Mouse (Mus musculus) erythroblast, adult 5-6 weeks (primary cell): ENCODE data around the gene Vps45. TPM values are rescaled to one million over a fixed set of nuclear protein-coding genes. Genes with fewer than 3 reads are reported as not detected.
A peak's percentile ranks its signal among the peaks of the same experiment; 100 is the strongest.

ENCODE experiments used
- ATAC-seq: replicated peaks from 2 replicates; pipeline ENCODE4 v1.8.0; 2016; ENCODE audit warnings: moderate number of reproducible peaks, mild to moderate bottlenecking, moderate TSS enrichment, inconsistent platforms; ENCODE audit not compliant: poor library complexity, low FRiP score, severe bottlenecking
- total RNA-seq, 2 experiments: library from RNA; stranded (forward) in 1 of 2; stranded (reverse) in 1 of 2; fragments of 150-400 nt in 1 of 2; fragments of 200-764, 138-1000 nt in 1 of 2; gene quantifications; 2 replicates each; pipeline versions ENCODE4 v1.2.3 to v1.2.4; 2015 to 2017; ENCODE audit warnings: low replicate concordance in 2 of 2

Gene Vps45
- total RNA-seq, 2 experiments from 2014 or later, result 2.5 to 5.1 TPM

- ATAC-seq, result no peak
Observed at GRCm38 (mm10) chr3:96000921-96001501, 57.3 kb downstream of the Vps45 start.

DNA sequence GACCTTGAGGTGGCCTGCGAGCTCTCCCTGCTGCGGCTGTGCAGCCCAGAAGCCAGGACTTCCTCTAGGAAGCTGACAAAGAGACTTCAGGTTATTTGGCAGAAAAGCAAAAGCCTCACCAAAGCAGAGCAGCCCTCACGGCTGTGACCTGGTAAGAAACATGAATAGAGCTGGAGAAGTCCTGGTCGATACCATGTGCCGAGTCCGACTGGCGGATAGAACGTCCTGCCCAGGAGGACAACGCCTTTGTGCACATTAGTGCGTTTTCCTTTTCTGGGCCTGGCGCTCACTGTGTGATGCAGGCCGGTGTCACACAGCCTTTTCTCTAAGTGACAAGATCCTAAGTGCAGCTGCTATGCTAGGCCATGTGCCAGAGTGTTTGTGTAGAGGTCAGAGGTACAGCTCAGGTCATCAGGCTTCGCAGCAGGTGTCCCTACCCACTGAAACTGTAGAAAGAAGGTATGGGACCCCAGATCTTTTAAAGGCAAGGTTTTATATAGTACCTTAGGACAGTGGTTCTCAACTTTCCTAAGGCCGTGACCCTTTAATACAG, 58.1 kb downstream of the Vps45 start:
- peak; percentile 34 for ATAC-seq

- ATAC-seq, result peak; percentile 89
Observed at GRCm38 (mm10) chr3:95999308-96000079, 58.8 kb downstream of the Vps45 start.

GRCm38 (mm10) chr3:95997203-95997721, 61.0 kb downstream of the Vps45 start:
- ATAC-seq, result no peak

- ATAC-seq, result no peak
Observed at GRCm38 (mm10) chr3:95996451-95997073, 61.7 kb downstream of the Vps45 start.

- ATAC-seq, result no peak
Observed at GRCm38 (mm10) chr3:95995802-95996428, 62.4 kb downstream of the Vps45 start, which contains the start of gene Plekho1. Plekho1 (minus strand) TSS chr3:95996001.

DNA sequence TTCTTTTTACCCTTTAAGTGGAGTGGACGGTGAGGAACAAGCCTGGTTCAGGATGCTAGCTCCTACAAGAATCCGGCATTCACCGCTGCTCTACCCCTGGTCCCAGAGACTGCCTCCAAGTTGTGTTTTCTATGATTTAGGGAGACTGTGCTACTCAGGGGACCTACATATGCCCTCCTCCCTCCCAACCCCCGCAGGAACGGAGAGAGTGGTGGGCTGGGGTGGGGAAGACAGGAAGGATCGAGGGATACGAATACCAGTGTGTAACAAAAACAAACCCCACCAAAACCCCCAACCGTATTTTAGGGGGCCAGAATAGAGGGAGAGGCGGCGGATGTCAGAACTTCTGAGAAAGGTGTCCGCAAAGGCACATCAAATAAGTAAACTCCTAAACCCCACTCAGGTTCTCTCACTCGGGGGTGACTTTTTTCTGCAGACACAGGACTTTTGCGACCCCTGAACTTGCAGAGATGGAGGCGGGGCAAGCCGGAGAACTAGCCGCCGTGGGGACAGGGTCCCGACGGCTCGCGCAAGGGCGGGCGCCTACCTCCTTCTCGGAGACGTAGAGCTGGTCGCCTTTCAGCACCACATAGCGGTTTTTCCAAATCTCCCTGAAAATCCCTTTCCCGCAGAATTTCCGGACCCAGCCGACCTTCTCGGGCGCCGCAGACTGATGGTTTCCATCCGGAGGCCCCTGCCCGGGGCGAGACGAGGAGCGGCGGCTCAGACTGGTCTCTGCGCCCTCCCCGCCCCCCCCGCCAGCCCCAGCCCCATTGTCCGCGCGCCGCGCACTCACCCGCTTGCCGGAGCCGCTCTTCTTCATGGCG, 63.1 kb downstream of the Vps45 start:
- no peak for ATAC-seq

GRCm38 (mm10) chr3:95994381-95994846, 63.9 kb downstream of the Vps45 start:
- no peak for ATAC-seq

DNA sequence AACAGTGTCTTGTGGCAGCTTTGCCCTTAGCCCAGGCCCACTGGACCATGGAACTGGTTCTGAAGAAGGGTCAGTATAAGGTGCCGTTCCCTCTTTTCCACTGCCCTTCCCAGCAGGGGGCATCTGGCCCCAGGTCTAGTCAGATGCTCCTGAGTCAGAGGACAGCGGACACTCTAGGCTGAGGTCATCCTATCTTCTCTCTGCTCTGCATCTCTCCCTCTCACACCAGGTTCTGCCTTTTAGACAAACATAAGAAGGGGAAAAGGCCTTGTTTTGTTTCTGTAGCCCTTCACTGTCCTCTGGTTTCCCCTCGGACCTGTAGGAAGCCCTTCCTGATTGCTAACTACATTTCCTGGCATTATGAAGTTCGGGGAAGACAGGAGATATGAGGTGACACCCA, 64.4 kb downstream of the Vps45 start:
- ATAC-seq, result no peak

DNA sequence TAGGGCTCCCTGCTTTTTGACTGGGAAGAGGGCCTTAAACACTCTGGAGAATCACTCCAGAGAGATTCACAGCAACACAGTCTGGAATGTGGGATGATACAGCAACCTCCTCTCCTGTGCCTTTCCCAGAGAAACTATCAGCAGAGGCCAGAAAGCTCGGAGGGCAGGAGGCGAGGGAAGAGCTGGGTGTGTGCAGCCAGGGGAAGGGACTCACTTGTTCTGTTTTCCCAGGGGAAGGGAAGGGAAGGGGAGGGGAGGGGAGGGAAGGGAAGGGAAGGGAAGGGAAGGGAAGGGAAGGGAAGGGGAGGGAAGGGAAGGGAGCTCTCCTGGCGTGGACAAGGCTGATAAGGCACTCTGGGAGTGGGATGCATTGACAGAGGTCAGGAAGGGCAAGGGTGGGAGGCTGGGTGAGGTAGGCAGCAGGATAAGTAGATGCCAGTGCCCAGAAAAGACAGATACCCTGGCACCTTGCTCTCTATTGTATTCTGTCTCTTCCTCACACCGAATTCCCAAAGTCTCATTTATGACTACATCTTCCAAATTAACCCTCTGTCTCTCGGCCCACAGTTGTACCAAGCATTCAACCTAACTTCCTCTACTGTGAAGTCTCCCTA, 65.2 kb downstream of the Vps45 start:
- no peak for ATAC-seq

- no peak for ATAC-seq
Observed at GRCm38 (mm10) chr3:95990413-95990941, 67.8 kb downstream of the Vps45 start.

GRCm38 (mm10) chr3:95988969-95989368, 69.3 kb downstream of the Vps45 start:
- ATAC-seq, result no peak

DNA sequence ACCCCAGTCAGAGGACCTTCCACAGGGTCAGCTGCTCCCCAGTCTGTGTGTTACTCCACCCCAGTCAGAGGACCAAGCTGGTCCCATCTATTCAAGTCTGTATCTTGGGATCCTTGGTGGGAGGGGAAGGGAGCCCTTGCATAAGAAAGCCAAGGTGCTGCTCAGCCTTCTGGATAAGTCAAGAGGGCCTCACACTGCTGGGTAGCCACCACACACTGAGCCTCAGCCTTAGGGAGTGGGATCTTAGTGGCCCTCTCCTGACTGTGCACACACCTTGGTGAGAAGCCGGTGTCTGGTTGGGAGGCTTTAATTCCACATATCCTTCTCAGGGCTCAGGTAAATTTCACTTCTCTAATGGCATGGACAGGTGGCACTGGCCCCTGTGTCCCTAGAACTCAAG, 70.1 kb downstream of the Vps45 start:
- no peak; the same call in 1 of the 2 replicates for ATAC-seq

DNA sequence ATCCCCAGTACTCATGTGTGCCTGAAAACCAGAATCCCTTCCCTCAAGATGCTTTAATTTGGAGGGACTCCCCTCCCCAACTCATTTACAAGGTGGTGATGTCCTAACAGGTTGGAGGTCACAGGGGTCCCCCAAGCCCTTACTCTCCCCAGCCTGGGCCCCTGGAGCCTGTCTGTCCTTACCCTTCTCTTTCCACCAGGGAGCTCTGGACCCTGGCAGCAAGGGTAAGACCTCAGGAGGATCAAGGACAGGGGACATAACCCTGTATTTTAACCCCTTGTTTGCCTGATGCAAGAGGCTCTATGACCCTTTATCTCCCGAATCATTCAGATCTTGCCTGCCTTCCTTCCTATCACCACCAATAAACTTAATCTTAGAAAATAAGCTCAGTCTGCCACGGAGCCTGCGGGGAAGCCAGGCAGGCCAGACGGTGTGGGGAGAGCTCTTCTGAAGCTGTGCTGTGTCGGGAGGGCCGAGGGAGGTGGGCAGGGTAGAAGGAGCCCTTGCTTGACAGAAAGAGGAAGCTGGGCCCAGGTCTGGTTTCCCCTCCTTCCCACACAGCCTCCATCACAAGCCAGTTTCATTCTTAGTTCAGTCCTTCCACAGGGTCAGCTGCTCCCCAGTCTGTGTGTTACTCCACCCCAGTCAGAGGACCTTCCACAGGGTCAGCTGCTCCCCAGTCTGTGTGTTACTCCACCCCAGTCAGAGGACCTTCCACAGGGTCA, 70.7 kb downstream of the Vps45 start:
- ATAC-seq, result no peak; the same call in 1 of the 2 replicates

GRCm38 (mm10) chr3:95986984-95987383, 71.3 kb downstream of the Vps45 start:
- no peak for ATAC-seq

DNA sequence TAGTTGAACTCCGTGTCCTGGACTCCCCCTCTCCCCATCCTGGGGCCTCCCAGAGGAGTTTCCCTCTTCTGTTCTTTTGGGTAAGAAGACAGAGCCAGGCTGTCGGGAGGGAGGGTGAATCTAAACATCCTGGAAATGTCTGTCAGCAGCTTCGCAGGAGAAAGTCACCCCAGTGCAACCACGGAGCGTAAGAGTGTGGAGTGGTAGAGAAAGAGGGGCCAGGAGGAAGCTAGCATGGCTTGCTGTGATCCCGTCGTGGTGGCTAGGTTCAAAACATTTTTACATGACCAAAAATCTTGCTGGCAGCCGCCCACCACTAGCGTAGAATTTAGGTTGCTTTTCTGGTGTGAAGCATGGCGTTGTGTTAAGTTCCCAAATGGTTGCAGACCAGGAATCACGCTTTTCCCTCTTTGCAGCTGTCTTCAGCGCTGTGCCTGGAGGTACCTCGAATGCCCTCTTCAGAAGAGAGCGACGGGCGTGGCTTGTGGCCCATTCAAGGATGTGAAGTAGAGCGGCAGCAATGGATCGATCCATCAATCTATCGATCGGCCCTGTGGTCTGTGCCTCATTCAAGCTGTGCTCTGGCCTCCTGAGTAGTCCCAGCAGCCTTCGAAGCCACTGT, 72.2 kb downstream of the Vps45 start:
- ATAC-seq, result no peak
